Mouse (Mus musculus) retina, postnatal 7 days (tissue): Measurements from ENCODE around the gene Krt83.
"Not testable (repeated sequence)": the region's sequence is repeated elsewhere in the genome, so short reads cannot be mapped to it uniquely, and the experiment has no call there.

Source experiments
- DNase-seq: peaks from one replicate; pipeline ENCODE4 v3.0.0-alpha.2; 2012; ENCODE audit warnings: low read depth, low spot score

Krt83 gene

GRCm38 (mm10) chr15:101491431-101491830 is at the start of gene Krt83:
Gene Krt83, minus strand, starts transcription at chr15:101491512.
- no peak for DNase-seq

- DNase-seq: no peak
Measured at GRCm38 (mm10) chr15:101538580-101538900, 47.2 kb upstream of the Krt83 start.

DNA sequence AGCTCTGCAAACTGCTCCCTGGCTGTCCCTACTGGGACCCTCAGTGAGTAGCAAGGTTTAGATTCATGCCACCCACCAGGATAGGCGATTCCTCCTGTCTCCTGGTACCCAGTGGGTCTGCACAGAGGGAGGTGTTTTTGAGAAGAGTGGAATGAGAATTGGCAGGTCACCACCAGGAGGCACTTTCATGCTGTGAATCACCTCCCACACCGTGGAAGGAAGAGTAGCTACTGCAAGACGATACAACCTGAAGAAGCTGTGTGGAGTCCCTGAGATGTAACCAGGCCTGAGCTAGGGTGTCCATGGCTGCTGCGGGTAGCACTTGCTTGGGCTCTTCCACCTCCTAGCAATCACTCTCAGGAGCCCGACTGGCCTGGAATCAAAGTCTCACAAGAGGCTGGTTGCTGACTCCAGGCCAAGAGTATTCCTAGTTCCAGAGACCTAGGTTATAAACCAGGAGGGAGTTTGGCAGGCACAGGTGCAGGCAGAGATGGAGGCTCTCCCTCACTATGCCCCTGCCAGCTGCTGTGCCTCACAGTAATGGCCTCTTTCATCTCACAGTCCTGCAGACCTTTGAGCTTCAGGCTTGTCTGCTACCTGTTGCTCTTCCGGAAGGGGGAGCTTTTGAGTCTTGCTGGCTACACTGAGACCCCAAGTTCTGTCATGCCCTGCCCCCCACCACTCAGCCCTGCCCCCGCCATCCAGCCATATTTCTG is 46.7 kb upstream of the Krt83 start:
- DNase-seq: no peak

DNA sequence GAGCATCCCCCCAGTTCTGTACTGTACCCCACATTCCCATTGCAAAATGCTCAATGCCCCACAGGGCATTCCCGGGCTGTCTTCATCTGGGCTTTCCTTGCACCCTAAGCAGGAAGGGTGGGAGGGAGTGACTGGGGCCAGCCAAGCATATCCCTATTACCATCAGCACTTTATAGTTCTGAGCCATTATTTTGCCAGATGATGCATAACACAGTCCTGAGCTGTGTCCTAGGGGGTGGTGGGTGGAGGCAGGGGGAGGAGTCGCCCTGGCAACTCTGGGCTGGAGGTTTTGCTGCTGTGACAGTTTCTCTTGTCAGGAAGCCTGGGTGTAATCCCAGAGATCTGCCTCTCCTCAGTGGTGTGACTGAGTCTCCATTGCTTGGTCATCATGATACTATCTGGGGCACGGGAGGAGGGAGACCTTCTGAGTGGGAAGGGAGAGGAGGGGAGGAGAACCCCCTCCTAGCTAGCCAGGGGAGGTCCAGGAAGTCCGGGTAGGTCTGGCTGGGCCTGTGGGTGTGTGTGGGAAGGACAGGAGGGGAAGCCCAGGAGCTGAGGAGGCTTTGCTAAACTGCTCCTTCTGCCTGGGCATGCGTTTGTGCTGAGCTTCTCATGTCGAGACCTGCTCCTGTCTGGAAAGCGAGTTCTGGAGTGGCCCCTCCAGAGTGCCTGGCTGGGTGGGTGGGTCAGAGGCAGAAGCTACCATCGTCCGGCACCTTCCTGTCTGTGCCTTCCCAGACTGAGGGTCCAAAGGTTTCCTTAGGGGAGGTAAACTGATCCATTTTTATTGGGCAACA is 44.9 kb upstream of the Krt83 start:
- no peak for DNase-seq

DNA sequence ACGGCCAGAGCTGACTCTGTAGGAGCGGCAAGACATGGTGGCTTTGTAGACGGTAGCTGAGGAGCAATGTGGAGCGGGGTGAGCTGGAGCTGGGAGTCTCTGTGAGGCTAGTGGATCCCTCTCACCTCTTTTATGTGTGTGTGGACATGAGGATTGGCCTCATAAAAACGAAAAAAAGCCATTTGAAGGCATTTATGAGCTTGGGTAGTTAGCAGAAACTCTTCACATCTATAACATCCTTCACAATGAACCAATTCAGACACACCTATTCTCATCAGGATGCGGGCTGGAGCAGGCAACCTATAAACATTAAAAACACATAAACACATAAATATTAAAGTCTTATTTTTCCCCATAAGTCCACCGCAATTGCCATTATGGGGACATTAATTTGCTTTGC is 41.4 kb upstream of the Krt83 start, which contains the start of gene Krt84:
Krt84 (minus strand) TSS at position 101 of the 400 bp plus-strand sequence.
- DNase-seq: no peak

- DNase-seq: no peak
Measured at GRCm38 (mm10) chr15:101522556-101523232, 31.4 kb upstream of the Krt83 start.

- DNase-seq: peak; percentile 71
Measured at GRCm38 (mm10) chr15:101519792-101520191, 28.5 kb upstream of the Krt83 start.

- not testable (repeated sequence) for DNase-seq
Measured at GRCm38 (mm10) chr15:101517161-101517560, 25.8 kb upstream of the Krt83 start, which contains the start of gene Gm49425. Gene Gm49425, minus strand, starts transcription at chr15:101517261.

GRCm38 (mm10) chr15:101508247-101508646 is 16.9 kb upstream of the Krt83 start:
- no peak for DNase-seq

- DNase-seq: no peak
Measured at GRCm38 (mm10) chr15:101506896-101507758, 15.8 kb upstream of the Krt83 start.

DNA sequence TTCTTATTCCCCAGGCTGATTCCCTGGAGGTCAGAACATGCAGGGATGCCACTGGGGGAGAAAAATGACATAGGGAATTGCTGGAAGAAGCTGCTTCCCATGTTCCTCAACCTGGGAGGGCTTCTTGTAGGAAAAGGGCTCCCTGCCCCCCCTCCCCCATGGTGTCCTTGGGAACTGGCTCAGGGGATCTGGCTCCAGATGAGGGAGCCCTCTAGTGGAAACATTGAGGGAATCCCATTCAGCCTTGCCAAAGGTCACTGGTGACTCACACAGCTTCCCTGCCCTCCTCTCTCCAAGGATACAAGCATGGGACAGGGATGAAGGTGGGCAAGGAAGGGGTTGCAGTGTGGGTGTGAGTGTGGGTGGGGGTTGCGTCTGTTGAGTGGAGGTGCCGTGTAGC is 5.9 kb upstream of the Krt83 start:
- no peak for DNase-seq

DNA sequence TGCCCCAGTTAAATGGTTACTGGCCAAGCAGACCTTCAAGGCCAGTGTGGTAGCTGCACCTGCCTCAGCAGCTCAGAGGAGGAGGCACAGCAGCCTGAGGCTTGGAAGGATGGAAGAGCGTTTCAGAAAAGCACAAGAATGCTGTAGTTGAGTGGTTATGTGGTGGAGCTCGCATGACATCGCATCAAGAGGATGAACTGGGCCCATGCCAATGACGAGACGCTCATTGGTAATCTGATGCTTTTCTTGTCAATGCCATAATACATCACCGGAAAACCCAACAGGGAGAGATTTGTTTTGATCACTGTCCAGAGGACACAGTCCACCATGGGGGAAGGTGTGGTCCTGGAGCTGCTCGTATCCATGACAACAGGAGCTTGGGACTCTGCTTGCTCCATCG is 4.0 kb upstream of the Krt83 start:
- DNase-seq: no peak

DNA sequence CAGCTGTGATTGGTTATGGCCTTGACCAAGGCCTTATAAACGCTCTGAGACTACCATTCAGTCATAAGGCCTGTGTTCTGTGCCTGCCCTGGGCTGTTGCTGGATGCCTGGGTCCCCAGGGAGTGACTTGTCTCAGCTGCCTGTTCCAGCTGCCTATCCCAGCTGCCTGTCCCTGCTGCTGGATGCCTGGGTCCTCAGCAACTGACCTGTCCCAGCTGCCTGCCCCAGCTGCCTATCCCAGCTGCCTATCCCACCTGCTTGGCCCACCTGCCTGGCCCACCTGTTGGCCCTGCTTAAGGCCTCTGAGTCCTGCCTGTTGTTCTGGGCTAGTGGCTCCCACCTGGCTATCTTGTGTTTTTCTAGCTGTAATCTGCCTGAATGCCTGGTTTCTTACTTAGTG is 2.9 kb upstream of the Krt83 start:
- DNase-seq: no peak

DNA sequence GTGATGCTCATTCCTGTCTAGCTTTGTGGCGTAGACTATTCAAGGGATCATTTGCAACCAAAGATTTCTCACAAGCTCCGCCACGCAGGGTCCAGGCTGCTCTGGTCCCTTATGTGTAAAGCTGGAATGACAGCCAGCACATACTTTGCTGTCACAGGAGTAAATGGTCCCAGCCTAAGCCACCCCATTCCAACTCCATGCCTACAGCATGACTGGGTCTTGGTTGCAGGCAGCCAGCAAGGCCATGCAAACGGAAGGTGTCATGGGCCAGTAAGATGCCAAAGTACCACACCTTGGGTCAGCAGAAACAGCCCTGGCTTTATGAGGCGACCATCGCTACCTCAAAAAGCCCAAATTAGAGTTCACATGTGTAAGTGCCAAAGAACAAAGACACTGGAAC is 2.4 kb upstream of the Krt83 start:
- no peak for DNase-seq

DNA sequence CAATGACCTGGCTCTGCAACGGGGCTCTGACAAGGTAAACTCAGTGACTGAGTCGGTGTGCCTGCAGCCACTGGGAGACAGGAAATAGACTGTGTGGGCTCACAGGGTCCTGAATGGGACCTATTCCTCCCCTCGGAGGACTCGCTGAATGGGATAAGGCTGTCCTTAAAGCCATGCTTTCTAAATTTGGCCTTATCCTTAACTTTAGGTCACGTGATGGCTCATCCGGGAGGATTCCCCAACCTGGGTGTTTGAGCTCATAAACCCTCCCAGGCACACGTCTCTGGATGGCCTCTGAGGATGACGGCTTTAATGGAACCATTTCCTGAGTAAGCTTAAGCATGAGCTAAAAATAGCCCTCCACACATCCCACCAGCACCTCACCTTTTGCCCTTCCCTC is 1.4 kb upstream of the Krt83 start:
- no peak for DNase-seq

DNA sequence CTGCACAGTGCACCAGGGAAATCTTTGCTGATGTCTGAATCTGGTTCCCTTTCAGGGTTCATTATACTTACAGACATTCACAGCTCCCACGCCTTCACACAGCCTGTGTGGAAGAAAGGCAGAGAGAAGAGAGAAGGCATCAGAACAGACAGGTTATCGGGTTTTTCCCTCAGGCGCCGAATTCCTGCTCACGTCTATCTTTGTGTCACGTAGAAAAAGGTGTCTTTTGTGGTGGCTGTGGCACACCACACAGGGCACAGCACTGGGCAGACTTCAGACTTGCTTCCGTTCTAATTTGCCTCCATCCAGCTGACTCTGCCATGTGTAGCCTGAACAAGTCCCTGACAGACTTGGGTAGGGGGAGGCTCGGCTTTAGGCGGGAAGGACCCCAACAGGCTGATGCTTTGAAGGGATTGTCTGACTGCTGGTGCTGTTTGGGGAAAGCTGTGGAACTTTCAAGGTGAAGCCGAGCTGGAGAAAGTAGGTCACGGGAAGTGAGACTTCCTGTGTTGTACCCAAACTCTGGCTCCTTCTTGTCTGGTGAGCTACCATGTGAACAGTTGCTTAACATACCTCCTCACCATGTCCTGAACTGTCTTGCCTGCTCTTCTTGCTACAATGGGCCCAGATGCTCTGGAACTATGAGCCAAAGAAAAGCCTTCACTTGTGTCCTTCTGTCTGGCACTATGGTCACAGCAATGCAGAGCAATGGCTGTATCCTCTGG is 5.2 kb downstream of the Krt83 start:
- DNase-seq: no peak

DNA sequence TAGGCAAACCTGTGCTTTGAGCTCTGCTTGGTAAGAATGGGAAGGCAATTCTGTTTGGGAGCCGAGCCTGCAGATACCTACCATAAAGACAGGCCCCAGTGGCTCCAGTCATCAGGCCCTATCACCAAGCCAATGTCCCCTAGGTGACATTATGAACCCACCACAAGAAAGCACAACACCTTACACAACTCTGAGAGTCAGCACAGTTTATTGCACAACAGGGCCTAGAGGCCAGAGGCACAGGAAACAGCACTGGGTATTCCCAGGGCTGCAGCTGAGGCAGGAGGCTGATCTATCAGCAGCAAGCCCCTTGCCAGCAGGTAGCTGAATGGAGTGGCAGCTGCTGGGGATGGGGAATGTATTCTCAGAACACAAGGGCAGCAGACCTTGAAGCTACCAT is 6.4 kb downstream of the Krt83 start:
- no peak for DNase-seq

DNA sequence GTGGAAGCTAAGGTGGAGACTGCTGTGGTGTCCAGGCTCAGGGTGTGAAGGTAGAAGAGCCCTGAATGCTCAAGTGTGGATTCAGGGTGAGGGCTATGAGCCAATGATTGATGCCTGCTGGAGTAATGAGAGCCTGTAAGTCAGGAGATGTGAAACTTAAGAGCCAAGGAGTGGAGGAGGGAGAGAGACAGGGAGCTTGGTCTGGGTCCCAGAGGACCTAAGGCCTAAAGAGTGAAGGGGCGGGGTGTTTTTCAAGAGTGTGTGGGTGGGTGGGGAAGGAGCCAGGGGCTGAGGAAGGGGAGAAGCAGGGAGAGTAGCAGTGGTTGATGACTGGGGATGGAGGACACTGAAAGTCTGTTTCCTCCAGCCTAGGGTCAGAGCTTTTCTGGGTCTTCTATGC is 7.7 kb downstream of the Krt83 start:
- no peak for DNase-seq

- DNase-seq: no peak
Measured at GRCm38 (mm10) chr15:101482056-101482455, 9.3 kb downstream of the Krt83 start.

- no peak for DNase-seq
Measured at GRCm38 (mm10) chr15:101479666-101480060, 11.6 kb downstream of the Krt83 start.
